Mouse (Mus musculus) layer of hippocampus, adult 2 months (tissue): ENCODE data around the gene Qprt. TPM values are rescaled to one million over a fixed set of nuclear protein-coding genes. Genes with fewer than 3 reads are reported as not detected.

Experiments
- DNase-seq, 2 experiments: peaks; one replicate each; pipeline ENCODE4 v3.0.0; 2022; ENCODE audit warnings: low spot score in 2 of 2
- H3K27ac ChIP-seq: fragments of 200-600 bp; 2 replicates; pipeline ENCODE4 v1.8.1; 2022
- H3K4me3 ChIP-seq: fragments of 200-600 bp; 2 replicates; pipeline ENCODE4 v1.8.1; 2022; ENCODE audit warnings: mild to moderate bottlenecking
- CTCF ChIP-seq: fragments of 200-600 bp; conservative IDR thresholded peaks from 2 replicates; pipeline ENCODE4 v1.8.1; 2022; ENCODE audit warnings: antibody characterized with exemption, mild to moderate bottlenecking, moderate library complexity
- total RNA-seq, 2 experiments: library from RNA; stranded (reverse); gene quantifications; 2 replicates each; pipeline ENCODE4 v1.2.3; 2021

The Qprt gene
- total RNA-seq, 2 experiments from 2014 or later: not detected

- peak; percentile 66 for TF ChIP-seq CTCF
- H3K4me3 ChIP-seq: no peak overlapping the region
- no peak for DNase-seq
- no peak overlapping the region for H3K27ac ChIP-seq
Observed at GRCm38 (mm10) chr7:127117948-127118347, 4.1 kb downstream of the Qprt start.

- DNase-seq: peak in 1 of 2 experiments; percentile 43
- Histone ChIP-seq H3K27ac (peak overlapping the region; percentile 64; the same call in 1 of the 2 replicates), H3K4me3 (no peak overlapping the region)
- TF ChIP-seq CTCF: no peak
Observed at GRCm38 (mm10) chr7:127116331-127116935, 5.6 kb downstream of the Qprt start.

GRCm38 (mm10) chr7:127114920-127115319 lies 7.1 kb downstream of the Qprt start:
- no peak for TF ChIP-seq CTCF
- Histone ChIP-seq H3K4me3 (no peak overlapping the region), H3K27ac (no peak overlapping the region)
- DNase-seq: no peak

GRCm38 (mm10) chr7:127113614-127114259 lies 8.3 kb downstream of the Qprt start:
- DNase-seq: no peak
- Histone ChIP-seq H3K4me3 (no peak overlapping the region), H3K27ac (no peak overlapping the region)
- TF ChIP-seq CTCF: no peak

- DNase-seq: no peak
- no peak for TF ChIP-seq CTCF
- no peak overlapping the region for H3K4me3 ChIP-seq
- H3K27ac ChIP-seq: no peak overlapping the region
Observed at GRCm38 (mm10) chr7:127112921-127113597, 9.0 kb downstream of the Qprt start.

- no peak overlapping the region for H3K4me3 ChIP-seq
- DNase-seq: no peak
- 0 out of 2 replicates have a peak overlapping the region, but pooled peaks have one; percentile 18 for H3K27ac ChIP-seq
- no peak for TF ChIP-seq CTCF
Observed at GRCm38 (mm10) chr7:127112251-127112841, 9.7 kb downstream of the Qprt start.

- DNase-seq: peak in 1 of 2 experiments; percentile 55
- peak; percentile 78 for TF ChIP-seq CTCF
- H3K4me3 ChIP-seq: no peak overlapping the region
- H3K27ac ChIP-seq: no peak overlapping the region
Observed at GRCm38 (mm10) chr7:127111461-127111860, 10.6 kb downstream of the Qprt start.

- DNase-seq: peak; percentile 73 to 79
- peak; percentile 90 for TF ChIP-seq CTCF
- peak overlapping the region; percentile 64 for H3K27ac ChIP-seq
- H3K4me3 ChIP-seq: no peak overlapping the region
Observed at GRCm38 (mm10) chr7:127110239-127111007, 11.6 kb downstream of the Qprt start.

GRCm38 (mm10) chr7:127105551-127105950 lies 16.5 kb downstream of the Qprt start:
- H3K4me3 ChIP-seq: no peak overlapping the region
- peak overlapping the region; percentile 64; the same call in 1 of the 2 replicates for H3K27ac ChIP-seq
- no peak for TF ChIP-seq CTCF
- DNase-seq: no peak

- Histone ChIP-seq H3K4me3 (peak overlapping the region; percentile 42), H3K27ac (peak overlapping the region; percentile 64; the same call in 1 of the 2 replicates)
- peak; percentile 90 for TF ChIP-seq CTCF
- peak; percentile 83 to 85 for DNase-seq
Observed at GRCm38 (mm10) chr7:127104560-127105332, 17.3 kb downstream of the Qprt start.

- no peak for TF ChIP-seq CTCF
- peak overlapping the region; percentile 40; the same call in 1 of the 2 replicates for H3K27ac ChIP-seq
- DNase-seq: no peak
- H3K4me3 ChIP-seq: no peak overlapping the region
Observed at GRCm38 (mm10) chr7:127103960-127104359, 18.1 kb downstream of the Qprt start.

GRCm38 (mm10) chr7:127102148-127102547 lies 19.9 kb downstream of the Qprt start:
- DNase-seq: no peak
- no peak for TF ChIP-seq CTCF

More at GRCm38 (mm10) chr7:127102148-127102547, 19.9 kb downstream of the Qprt start:
- Histone ChIP-seq H3K4me3 (no peak overlapping the region), H3K27ac (no peak overlapping the region)
